Mouse (Mus musculus) lung, postnatal 14 days (tissue): ENCODE data around the gene Gm45717.
A peak's percentile ranks its signal among the peaks of the same experiment; 100 is the strongest.

Experiments
- DNase-seq: peaks from one replicate; pipeline ENCODE4 v3.0.0; 2021

The Gm45717 gene

GRCm38 (mm10) chr7:140967862-140968591 lies 12.3 kb upstream of the Gm45717 start:
- DNase-seq, result no peak

DNA sequence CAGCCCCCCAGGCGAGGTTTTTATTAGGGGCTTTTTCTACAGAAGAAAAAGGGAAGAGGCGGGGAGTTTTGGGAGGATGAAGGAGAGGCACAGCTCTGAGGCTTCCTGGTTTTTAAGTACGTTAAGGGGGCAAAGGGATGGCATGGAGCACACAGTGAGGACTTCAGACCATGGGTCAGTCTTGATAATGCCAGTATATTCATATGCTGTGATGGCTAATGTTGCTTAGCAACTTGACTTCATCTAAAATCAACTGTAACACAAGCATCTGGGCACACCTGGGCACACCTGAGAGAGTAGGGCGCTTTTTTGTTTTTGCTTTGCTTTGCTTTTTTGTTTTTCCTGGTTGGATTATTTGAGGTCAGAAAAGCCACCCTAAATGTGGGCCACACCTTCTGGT lies 11.2 kb upstream of the Gm45717 start, which contains the start of gene Ifitm1:
Gene Ifitm1, plus strand, starts transcription at position 301 of the 400 bp plus-strand sequence.
- no peak for DNase-seq

DNA sequence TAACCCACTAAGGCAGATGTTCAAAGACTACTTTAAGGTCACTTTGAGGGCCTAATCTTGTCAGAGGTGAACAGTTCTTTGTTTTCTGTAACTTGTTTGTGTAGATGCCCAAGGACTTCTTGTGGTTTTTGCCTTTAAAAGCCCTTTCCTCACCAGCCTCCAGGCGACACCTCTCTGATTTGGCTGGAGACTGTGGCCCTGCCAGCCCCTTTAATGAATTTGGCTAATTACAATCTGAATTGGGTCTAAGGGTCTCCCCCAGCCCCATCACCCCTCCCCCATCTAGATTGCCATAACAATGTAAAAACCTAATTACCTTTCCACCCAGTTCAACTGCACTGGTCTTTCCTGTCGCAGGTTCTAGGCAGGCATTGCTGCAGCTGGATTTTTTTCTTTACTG lies 7.0 kb upstream of the Gm45717 start:
- DNase-seq, result no peak

DNA sequence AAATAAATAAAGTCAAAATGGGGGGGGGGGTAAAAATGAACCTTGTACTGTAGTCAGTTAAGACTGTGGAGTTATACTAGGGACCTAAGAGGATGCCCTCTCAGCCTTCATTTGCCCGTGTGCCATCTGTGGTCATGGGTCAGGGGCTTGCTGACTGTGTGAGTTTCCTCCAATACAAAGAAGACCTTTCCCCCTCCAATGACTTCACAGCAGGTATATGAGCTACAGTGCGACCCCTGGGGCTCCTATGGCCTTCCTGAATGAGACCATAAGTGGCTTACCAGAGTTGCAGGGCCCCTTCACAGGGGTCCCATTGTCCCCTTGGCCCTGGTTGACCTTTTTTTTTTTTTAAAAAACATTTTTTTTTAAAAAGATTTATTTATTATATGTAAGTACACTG lies 5.7 kb upstream of the Gm45717 start:
- no peak for DNase-seq

GRCm38 (mm10) chr7:140960026-140960425 lies 4.3 kb upstream of the Gm45717 start:
- no peak for DNase-seq

DNA sequence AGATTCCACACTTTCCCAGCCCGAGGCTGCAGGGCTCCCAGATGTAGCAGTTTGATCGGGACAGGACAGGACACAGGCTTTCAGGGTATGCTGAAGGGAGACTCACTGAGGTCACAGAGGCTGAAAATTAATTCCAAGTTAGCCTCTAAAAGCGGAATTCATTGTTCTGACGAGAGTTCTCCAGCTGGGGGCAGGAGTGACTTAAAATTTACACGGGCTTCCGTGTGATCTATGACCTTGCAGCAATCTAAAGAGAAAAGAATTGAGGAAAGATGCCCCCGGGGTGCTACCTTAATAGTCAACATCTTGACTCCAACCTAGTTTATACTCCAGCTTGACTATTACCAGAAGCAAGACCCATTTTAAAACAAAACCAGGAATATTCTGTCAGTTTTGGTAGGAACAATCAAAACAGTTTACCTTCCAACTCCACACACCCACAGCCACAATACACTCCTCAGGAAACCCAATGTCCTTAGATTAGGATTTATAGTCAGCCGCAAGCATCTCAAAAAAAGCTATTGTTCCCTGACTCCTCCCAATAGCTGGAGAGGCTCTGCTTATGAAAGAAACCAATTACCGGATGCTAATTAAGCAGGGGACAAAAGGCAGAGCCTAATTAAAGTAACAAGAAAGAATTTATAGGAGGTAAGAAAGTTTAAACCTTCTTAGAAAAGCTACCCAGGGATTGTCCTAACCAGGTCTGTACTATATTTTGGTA lies 3.6 kb upstream of the Gm45717 start:
- DNase-seq, result peak; percentile 65

DNA sequence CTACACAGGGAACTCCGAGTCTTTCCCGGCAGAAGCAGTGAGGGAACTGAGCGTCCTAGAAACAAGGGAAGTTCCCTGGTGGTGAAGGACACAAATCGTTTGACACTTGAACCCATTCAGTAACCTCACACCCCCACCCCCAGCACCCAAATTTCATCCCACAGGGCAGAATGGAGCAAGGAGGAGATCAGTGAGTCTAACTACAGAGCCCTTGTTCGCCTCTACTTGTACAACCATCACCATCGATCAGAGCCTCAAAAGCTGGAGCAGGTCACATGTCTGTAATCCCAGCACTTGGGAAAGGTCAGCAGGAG lies 776 bp upstream of the Gm45717 start:
- no peak for DNase-seq

DNA sequence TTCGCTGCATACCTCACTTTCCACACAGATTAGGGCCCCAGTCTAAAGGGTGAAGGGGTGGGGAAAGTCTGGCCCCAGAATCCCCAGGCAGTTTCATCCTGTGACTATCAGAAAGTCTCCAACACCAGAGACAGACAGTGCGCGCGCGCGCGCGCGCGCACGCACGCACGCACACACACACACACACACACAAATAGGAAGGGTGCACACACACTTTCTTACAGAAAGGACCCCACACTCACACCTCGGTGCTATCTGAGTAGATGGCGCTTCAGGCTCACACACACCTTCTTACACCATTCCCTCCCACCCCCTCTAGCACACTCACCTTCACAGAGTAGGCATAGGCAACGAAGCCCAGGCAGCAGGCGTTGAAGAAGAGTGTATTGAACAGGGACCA lies 395 bp downstream of the Gm45717 start:
- peak; percentile 22 for DNase-seq

DNA sequence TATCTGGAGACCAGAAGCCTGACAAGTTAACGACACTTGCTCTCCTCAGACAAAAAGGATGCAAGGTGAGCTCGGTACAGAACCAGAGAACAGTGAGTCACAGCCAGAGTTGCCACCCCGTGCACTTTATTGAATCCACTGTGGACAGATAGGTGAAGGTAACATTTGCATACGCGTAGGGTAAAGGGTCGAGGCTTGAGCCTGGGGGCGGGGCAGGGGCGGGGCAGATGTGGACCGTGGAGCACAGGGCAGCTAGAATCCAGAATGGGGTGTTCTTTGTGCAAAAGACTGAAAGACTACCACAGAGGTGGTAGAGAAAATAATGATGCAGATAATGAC lies 1.0 kb downstream of the Gm45717 start:
- DNase-seq, result no peak

DNA sequence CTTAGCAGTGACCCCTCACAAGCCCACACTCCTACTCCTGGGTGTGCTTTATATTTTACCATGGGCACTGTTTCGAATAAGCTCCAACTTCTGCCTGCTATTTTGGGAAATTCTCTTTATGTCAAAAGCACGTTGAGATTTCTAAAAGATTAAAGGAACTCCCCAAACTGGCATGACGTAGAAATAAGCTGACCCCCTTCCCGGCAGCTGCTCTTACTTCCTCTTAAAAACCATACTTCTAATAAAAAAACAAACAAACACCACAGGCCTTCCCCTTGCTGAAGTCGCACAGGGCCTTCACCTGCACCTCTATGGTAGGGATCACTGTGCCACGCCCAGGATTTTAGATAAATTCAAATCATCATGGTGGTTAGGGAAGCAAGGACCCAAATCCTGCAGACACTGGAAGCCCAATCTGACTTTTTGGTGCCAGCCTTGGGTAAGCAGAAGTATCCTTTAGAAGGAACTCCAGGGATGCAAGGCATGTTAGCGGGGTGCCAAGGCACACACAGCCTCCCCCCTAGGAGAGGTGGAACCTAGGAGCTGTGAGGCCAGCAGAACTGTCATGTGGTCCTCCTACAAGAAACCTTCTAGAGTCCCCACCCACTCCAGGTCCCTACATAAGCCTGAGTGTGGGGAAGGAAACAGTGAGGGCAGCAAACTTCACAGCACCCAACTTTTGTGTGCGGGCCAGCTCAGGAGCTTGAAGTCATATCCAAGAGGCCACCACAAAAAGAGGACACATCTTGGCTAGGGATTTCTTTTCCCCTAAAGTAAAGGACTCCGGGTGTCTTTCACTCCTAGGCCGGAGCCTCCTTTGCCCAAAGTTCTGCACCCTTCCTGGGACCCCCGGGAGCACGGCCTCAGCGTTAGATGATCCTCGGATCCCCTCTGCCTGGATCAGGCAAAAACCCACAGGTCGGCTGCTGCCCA lies 1.7 kb downstream of the Gm45717 start:
- DNase-seq, result no peak

DNA sequence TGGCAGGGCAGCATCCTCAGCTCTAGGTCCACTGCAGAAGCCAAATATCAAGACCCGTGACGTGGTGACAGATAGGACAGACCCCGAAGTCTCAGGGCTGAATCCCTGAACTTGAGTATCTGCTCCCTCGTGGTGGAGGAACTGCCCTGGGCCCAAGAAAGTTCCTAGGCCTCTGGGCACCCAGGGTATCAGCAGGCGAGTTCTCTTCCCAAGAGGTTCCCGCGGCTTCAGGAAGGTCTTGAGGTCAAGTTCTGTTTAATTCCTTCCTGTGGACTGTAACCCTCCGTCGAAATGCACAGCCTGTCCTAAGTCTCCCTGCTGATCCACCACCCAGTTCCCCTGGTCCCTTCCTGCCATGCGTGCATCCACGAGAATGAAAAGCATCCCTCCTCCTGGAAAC lies 2.6 kb downstream of the Gm45717 start:
- no peak for DNase-seq

GRCm38 (mm10) chr7:140952441-140952840 lies 3.3 kb downstream of the Gm45717 start:
- no peak for DNase-seq

DNA sequence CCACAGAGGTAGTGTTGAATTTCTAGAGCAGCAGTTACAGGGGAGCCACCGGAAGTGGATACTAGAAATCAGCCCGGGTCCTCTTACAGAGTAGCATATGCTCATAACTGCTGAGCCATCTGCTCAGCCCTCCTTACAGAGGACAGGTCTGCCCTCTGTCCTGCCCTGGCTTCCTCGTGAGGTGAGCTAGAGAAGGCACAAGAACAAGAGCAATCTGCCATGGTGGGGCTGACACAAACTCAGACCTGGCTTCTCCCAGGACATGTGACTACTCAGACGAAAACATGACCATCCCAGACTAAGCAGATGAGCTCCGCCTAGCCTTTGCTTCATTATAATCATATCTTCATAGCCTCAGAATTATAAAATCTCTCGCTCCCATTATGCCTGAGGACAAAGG lies 4.0 kb downstream of the Gm45717 start:
- no peak for DNase-seq

DNA sequence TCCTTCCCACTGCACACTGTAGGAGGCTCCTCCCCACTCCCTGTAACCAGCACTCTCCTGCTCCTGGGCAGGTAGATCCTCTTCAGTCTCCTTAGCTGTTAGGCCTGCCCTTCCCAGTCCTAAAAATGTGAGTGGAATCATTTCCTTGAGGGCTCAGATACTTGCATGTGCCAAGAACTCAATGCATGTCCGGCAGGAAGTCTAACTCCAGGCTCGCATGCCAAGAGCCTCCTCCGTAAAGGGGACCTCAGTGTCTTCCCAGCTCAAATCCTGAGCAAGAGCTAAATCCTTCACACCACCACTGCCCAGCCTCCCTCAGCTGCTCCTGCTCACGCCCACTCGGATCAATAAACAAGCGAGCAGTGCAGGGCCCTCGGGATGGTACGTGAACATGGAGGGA lies 4.7 kb downstream of the Gm45717 start:
- DNase-seq, result peak; percentile 54

DNA sequence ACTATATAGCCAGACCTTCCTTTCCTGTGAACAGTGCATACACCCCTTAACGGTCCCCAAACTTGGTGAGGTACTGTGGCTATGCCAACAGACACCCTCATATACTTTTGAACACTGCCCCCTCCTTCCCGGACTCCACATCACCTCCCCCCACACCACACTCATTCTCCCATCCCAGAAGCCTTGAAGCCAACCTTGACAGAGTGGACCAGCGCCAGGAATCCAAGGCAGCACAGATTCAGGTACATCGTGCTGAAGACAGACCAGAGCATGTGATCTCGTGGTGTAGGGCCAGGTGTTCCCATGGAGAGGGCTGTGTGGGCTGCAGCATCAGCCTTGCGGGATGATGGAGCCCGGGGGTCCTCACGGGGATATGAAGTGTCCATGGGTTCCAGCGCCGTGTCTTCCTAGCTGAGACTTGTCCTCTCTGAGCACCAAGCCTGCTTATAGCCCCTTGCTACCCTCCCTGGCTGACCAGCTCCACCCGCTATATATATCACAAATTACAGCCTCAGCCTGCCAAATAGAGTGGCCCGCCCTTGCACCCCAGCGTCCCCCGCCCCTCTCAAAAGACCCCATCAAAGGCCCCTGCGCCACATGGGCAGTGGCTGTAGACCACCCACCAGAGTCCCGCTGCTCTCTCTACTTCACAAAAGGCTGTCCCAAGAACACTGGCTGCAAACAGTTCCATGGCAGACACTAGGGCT lies 5.8 kb downstream of the Gm45717 start, which contains the start of gene Ifitm5:
Gene Ifitm5, minus strand, starts transcription at position 468 of the 707 bp plus-strand sequence.
- no peak for DNase-seq

DNA sequence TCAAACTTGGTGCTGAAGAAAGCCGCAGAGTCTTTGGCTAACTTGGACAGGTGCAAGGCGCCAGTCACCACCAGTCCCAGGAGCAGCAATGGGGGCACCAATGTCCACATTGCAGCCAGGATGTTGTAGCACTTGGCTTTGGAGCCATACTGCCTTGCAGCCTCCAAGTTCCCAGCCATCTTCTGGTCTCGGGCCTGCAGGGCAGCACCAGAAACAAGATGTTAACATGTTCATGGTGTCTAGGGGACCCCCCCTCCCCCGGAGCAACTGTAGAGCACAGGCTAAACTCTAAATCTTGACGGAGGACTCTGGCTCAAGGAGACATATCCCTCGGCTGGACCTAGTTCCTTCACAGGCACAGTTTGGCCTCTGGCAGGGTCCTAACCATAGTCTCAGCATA lies 6.5 kb downstream of the Gm45717 start:
- DNase-seq, result no peak

DNA sequence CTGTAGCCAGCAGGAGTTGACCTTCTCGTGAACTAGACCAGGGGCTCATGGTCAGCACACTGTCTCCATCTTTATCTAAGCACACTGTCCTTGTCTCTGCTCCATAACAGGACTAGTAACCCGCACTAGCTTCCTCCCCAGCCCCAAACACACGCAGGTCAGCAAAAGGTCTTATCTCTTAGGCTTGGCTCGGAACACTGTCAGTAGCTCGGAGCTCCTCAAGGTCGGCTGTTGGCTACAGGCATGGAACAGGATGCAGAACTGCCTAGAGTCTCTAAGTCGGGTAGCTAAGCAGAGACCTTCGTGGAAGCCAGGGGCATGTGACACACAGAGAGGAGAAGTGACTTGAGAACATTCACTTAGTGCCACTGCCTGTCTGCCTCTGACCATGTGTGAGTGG lies 7.6 kb downstream of the Gm45717 start:
- no peak for DNase-seq

DNA sequence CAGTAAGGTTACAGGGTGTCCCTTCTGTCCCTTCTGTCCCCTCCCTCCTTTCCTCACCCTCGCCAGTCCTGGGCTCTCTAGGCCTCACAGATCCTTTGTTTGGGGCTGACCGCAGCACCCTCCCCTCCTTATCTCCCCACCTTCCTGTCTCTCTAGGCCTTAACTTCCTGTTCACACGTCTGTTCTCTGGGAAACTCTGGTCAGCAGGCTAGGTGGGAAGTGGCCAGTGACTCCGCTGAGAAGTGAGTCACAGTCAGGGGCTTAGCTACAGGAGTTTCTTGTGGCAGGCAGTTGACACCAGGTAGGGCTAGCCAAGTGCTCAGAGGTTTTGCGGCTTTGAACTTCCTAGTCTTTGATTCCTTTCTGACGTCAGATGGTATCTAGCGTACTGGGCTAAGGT lies 8.8 kb downstream of the Gm45717 start:
- no peak for DNase-seq

DNA sequence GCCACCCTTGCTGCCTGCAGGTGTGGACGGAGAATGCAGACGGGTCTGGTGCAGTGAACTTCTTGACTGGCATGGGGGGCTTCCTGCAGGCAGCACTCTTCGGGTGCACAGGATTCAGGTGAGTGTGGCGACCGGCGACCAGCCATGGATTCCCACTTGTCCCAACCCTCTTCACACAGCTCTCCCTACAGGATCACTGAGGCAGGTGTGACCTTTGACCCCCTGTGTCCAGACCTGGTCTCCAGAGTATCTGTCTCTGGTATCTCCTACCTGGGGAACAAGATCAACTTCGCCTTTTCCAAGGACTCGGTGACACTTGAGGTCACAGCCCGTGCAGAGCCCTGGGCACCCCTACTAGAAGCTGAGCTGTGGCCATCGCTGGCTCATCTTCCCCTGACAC lies 9.4 kb downstream of the Gm45717 start:
- DNase-seq, result no peak

GRCm38 (mm10) chr7:140945247-140945646 lies 10.5 kb downstream of the Gm45717 start:
- DNase-seq, result no peak

- no peak for DNase-seq
These were observed 11.5 kb downstream of the Gm45717 start for GRCm38 (mm10) chr7:140944236-140944635.

DNA sequence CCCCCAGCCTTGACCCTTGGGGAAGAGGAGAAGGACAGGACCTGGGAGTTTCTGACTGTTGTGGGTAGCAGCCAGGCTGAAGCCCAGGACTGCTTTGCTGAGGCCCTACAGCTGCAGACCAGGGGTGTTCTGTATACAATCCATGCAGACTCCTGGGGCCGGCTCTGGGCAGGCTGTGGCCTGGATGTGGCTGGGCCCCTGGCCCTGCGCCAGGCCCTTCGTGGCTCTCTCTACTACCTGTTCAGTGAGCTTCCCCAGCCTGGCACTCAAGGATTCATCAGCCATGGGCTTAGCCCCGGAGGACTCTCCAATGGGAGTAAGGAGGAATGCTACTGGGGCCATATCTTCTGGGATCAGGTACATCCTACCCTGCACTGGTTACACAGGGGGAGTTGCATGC lies 12.4 kb downstream of the Gm45717 start:
- DNase-seq, result no peak

- no peak for DNase-seq
These were observed 12.9 kb downstream of the Gm45717 start for GRCm38 (mm10) chr7:140942811-140943210.
